Mouse (Mus musculus): ENCODE data around the gene Allc. TPM values are rescaled to one million over a fixed set of nuclear protein-coding genes. Genes with fewer than 3 reads are reported as not detected.

The Allc gene
- not detected in 2 replicates for polyA plus RNA-seq (2012; ENCODE audit: low replicate concordance)

GRCm38 (mm10) chr12:28582423-28582822 is at the start of gene Allc:
Allc (minus strand) TSS chr12:28582523.

GRCm38 (mm10) chr12:28623195-28623594 is 40.9 kb upstream of the Allc start, which contains the start of gene Colec11:
Colec11 (minus strand) TSS chr12:28623377.

GRCm38 (mm10) chr12:28552299-28552698 is 30.0 kb downstream of the Allc start, which contains the start of gene Dcdc2c:
Dcdc2c (minus strand) TSS chr12:28552399.

Other genes starting within 250 kb of the Allc start
- not detected in 2 replicates for gene Dcdc2c, start 30.1 kb downstream of the Allc start, polyA plus RNA-seq (2012; ENCODE audit: low replicate concordance)
- gene Colec11, start 40.9 kb upstream of the Allc start, polyA plus RNA-seq (2012; ENCODE audit: low replicate concordance) = not detected in 2 replicates
- gene Rps7, start 53.4 kb upstream of the Allc start, polyA plus RNA-seq (2012; ENCODE audit: low replicate concordance) = 125 and 180 TPM in 2 replicates
- gene Rnaseh1, start 67.1 kb upstream of the Allc start, polyA plus RNA-seq (2012; ENCODE audit: low replicate concordance) = 10.8 and 11.8 TPM in 2 replicates
- gene Adi1, start 92.7 kb upstream of the Allc start, polyA plus RNA-seq (2012; ENCODE audit: low replicate concordance) = 6.2 and 10.5 TPM in 2 replicates
- gene Trappc12, start 167.9 kb upstream of the Allc start, polyA plus RNA-seq (2012; ENCODE audit: low replicate concordance) = 3.6 and 11.1 TPM in 2 replicates
- gene Eipr1, start 169.3 kb upstream of the Allc start, polyA plus RNA-seq (2012; ENCODE audit: low replicate concordance) = 12.6 and 12.7 TPM in 2 replicates

Data from hematopoietic multipotent progenitor cell, adult 10-12 weeks (in vitro differentiated cells).